18 mouse cellular contexts compared by ENCODE assay signal in the genomic region with DNA sequence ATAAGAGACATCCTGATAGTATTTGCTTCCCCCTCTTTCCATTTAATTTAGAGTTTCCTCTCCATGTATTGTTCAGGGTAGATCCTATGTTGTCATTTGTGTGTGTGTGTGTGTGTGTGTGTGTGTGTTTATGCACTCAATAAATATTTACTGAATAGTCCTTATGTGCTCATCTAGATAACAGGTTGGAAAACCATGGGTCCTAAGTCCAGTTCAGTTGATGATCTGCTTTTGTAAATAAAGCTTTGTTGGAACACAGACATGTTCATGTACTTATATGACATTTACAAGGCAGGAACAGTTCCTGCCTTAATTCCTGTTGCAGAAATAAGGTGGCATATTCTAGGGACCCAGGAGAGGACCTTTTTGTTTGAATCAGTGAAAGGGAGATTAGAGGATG.
DNase-seq lines count a peak whose midpoint lies in the region; ATAC-seq and TF ChIP-seq lines count a peak whose summit lies in the region.
"Had no signal": no experiment of that assay in that cellular context is flagged by ENCODE, and none has a peak within 500 bp of the region (broad histone marks: within the 10 kb centered on the region; RNA-seq: fewer than 3 reads in every experiment).

No protein-coding gene starts in this region.

- TF ChIP-seq CTCF in liver, adult 2 months (IDR thresholded peaks at IDR 0.05; ENCODE audit: low read depth, low read length): no peak
- no peak for TF ChIP-seq CTCF in liver, postnatal 0 days (IDR thresholded peaks at IDR 0.05; ENCODE audit: low read depth)

- ATAC-seq in liver, postnatal 0 days: peak; percentile 93
- ATAC-seq in liver, embryonic 12.5 days: no peak
- ATAC-seq: activated CD4-positive, CD25-positive, alpha-beta regulatory T cell, adult 4 months; CD4-positive, CD25-positive, alpha-beta regulatory T cell, adult 4 months; Patski had no signal

- H3K4me3 ChIP-seq in liver, adult 2 months (ENCODE audit: insufficient read depth, low read depth, low read length): no peak overlapping the region
- no peak overlapping the region for H3K4me3 ChIP-seq in liver, postnatal 0 days (ENCODE audit: low read depth, low read length)
- no peak overlapping the region for H3K4me3 ChIP-seq in liver, embryonic 12.5 days

- no peaks in the 10 kb centered on the region for H3K9me3 ChIP-seq in liver, postnatal 0 days (ENCODE audit: low read length)
- no peaks in the 10 kb centered on the region for H3K9me3 ChIP-seq in liver, embryonic 12.5 days (replicated peaks)
- H3K9me3 ChIP-seq: G1E had no signal

- DNase-seq in liver, adult 2 months (ENCODE audit: extremely low read depth, low read depth, low spot score): peak; percentile 81
- no peak for DNase-seq in liver
- no peak for DNase-seq in liver, postnatal 0 days
- DNase-seq: adrenal gland, adult 2 months; adrenal gland, adult 8-10 months; adrenal gland, postnatal 10 days; adrenal gland, postnatal 14 days; adrenal gland, postnatal 25 days; adrenal gland, postnatal 36 days; B cell, adult 2 months; cerebellum, adult 11 months; cerebellum, adult 11-12 months; cerebellum, adult 18-20 months had no signal

- H3K27me3 ChIP-seq in liver, adult 2 months (ENCODE audit: control insufficient read depth, insufficient read depth, low read length): no peaks in the 10 kb centered on the region
- H3K27me3 ChIP-seq in liver, postnatal 0 days (ENCODE audit: insufficient read depth, low read length): no peaks in the 10 kb centered on the region
- no peaks in the 10 kb centered on the region for H3K27me3 ChIP-seq in liver, embryonic 12.5 days (replicated peaks)
- H3K27me3 ChIP-seq: Patski had no signal

- H3K4me1 ChIP-seq in liver, adult 2 months (ENCODE audit: control insufficient read depth, insufficient read depth, low read length): peaks cover 5% of the 10 kb centered on the region
- no peaks in the 10 kb centered on the region for H3K4me1 ChIP-seq in liver, postnatal 0 days (ENCODE audit: insufficient read depth)
- no peaks in the 10 kb centered on the region for H3K4me1 ChIP-seq in liver, embryonic 12.5 days

- H3K27ac ChIP-seq in liver, adult 2 months (replicated peaks; ENCODE audit: insufficient read depth, low read depth, low read length): no peak overlapping the region
- no peak overlapping the region for H3K27ac ChIP-seq in liver, postnatal 0 days (ENCODE audit: low read depth)
- H3K27ac ChIP-seq in liver, embryonic 12.5 days: no peak overlapping the region

- no peaks in the 10 kb centered on the region for H3K36me3 ChIP-seq in liver, adult 2 months (ENCODE audit: control insufficient read depth, insufficient read depth, low read length)
- H3K36me3 ChIP-seq in liver, postnatal 0 days (replicated peaks; ENCODE audit: insufficient read depth, low read length): no peaks in the 10 kb centered on the region
- H3K36me3 ChIP-seq in liver, embryonic 12.5 days: no peaks in the 10 kb centered on the region
- H3K36me3 ChIP-seq: G1E had no signal

- TF ChIP-seq POLR2A in liver, adult 2 months (IDR thresholded peaks at IDR 0.05; ENCODE audit: extremely low read depth, insufficient read depth, low read length): no peak

- no peaks in the 10 kb centered on the region for H3K79me2 ChIP-seq in liver, adult 2 months (ENCODE audit: control insufficient read depth, insufficient read depth, low read length)

- H3K9ac ChIP-seq in liver, adult 2 months (ENCODE audit: low read depth, low read length): no peak overlapping the region
- no peak overlapping the region for H3K9ac ChIP-seq in liver, postnatal 0 days (replicated peaks)
- no peak overlapping the region for H3K9ac ChIP-seq in liver, embryonic 12.5 days

- no peak for TF ChIP-seq EP300 in liver, postnatal 0 days (IDR thresholded peaks at IDR 0.05; ENCODE audit: low read depth)

- H3K4me2 ChIP-seq in liver, postnatal 0 days (ENCODE audit: low read depth, low read length): no peak overlapping the region
- no peak overlapping the region for H3K4me2 ChIP-seq in liver, embryonic 12.5 days
